Mouse (Mus musculus): ENCODE measurements around the gene Rbm5. TPM values are rescaled to one million over a fixed set of nuclear protein-coding genes. Genes with fewer than 3 reads are reported as not detected.

Rbm5 gene
- polyA plus RNA-seq, 1 experiment from 2014 or later: 292 TPM

- Histone ChIP-seq H3K27me3 (replicated peaks) (no peaks in the 10 kb centered on the region), H3K4me1 (no peaks in the 10 kb centered on the region), H3K27ac (no peak overlapping the region), H3K36me3 (replicated peaks) (peaks cover 86% of the 10 kb centered on the region), H3K4me3 (no peak overlapping the region), H3K4me2 (no peak overlapping the region), H3K9ac (no peak overlapping the region), H3K9me3 (no peaks in the 10 kb centered on the region)
- ATAC-seq (replicated peaks): no peak
- 94% methylated on average over 5 of the region's 5 CpGs for WGBS
Observed at GRCm38 (mm10) chr9:107750378-107750777, 20.4 kb downstream of the Rbm5 start.

- no peaks in the 10 kb centered on the region for H3K9me3 ChIP-seq
- no peak overlapping the region for H3K4me3 ChIP-seq
- ATAC-seq (replicated peaks): no peak
- H3K4me1 ChIP-seq: no peaks in the 10 kb centered on the region
- peaks cover 93% of the 10 kb centered on the region for H3K36me3 ChIP-seq (replicated peaks)
- WGBS: 89% methylated on average over 3 of the region's 3 CpGs
- H3K27ac ChIP-seq: no peak overlapping the region
- no peak overlapping the region for H3K9ac ChIP-seq
- no peaks in the 10 kb centered on the region for H3K27me3 ChIP-seq (replicated peaks)
- no peak overlapping the region for H3K4me2 ChIP-seq
Observed at GRCm38 (mm10) chr9:107748063-107748462, 22.7 kb downstream of the Rbm5 start.

- no peaks in the 10 kb centered on the region for H3K9me3 ChIP-seq
- WGBS: 86% methylated on average over 1 of the region's 1 CpGs
- no peak overlapping the region for H3K27ac ChIP-seq
- H3K4me3 ChIP-seq: no peak overlapping the region
- H3K9ac ChIP-seq: no peak overlapping the region
- peaks cover 95% of the 10 kb centered on the region for H3K36me3 ChIP-seq (replicated peaks)
- H3K4me2 ChIP-seq: no peak overlapping the region
- ATAC-seq (replicated peaks): no peak
- no peaks in the 10 kb centered on the region for H3K4me1 ChIP-seq
- no peaks in the 10 kb centered on the region for H3K27me3 ChIP-seq (replicated peaks)
Observed at GRCm38 (mm10) chr9:107747310-107747709, 23.5 kb downstream of the Rbm5 start.

GRCm38 (mm10) chr9:107746679-107747078, 24.1 kb downstream of the Rbm5 start:
- no peak overlapping the region for H3K9ac ChIP-seq
- H3K27me3 ChIP-seq (replicated peaks): no peaks in the 10 kb centered on the region
- no peak overlapping the region for H3K27ac ChIP-seq
- no peak overlapping the region for H3K4me2 ChIP-seq
- no peaks in the 10 kb centered on the region for H3K4me1 ChIP-seq
- H3K9me3 ChIP-seq: no peaks in the 10 kb centered on the region
- no peak for ATAC-seq (replicated peaks)
- WGBS: 90% methylated on average over 3 of the region's 3 CpGs
- peaks cover 95% of the 10 kb centered on the region for H3K36me3 ChIP-seq (replicated peaks)
- H3K4me3 ChIP-seq: no peak overlapping the region

GRCm38 (mm10) chr9:107744061-107744460, 26.7 kb downstream of the Rbm5 start:
- H3K9me3 ChIP-seq: no peaks in the 10 kb centered on the region
- 92% methylated on average over 6 of the region's 6 CpGs for WGBS
- no peak for ATAC-seq (replicated peaks)

GRCm38 (mm10) chr9:107738841-107739202, 32.0 kb downstream of the Rbm5 start:
- peak; percentile 31 for ATAC-seq (replicated peaks)
- Histone ChIP-seq H3K4me3 (no peak overlapping the region), H3K27ac (peak overlapping the region; percentile 45), H3K36me3 (replicated peaks) (peaks cover 51% of the 10 kb centered on the region), H3K9me3 (no peaks in the 10 kb centered on the region), H3K27me3 (replicated peaks) (no peaks in the 10 kb centered on the region), H3K4me1 (peaks cover 40% of the 10 kb centered on the region), H3K9ac (no peak overlapping the region), H3K4me2 (no peak overlapping the region)
- 51% methylated on average over 4 of the region's 4 CpGs for WGBS

More at GRCm38 (mm10) chr9:107744061-107744460, 26.7 kb downstream of the Rbm5 start:
- Histone ChIP-seq H3K4me1 (no peaks in the 10 kb centered on the region), H3K36me3 (replicated peaks) (peaks cover 96% of the 10 kb centered on the region), H3K9ac (no peak overlapping the region), H3K27ac (no peak overlapping the region), H3K4me3 (no peak overlapping the region), H3K27me3 (replicated peaks) (no peaks in the 10 kb centered on the region), H3K4me2 (no peak overlapping the region)

- H3K4me1 ChIP-seq: peaks cover 40% of the 10 kb centered on the region
- peak; percentile 58 for ATAC-seq (replicated peaks)
- no peak overlapping the region for H3K9ac ChIP-seq
- peak overlapping the region; percentile 91 for H3K27ac ChIP-seq
- H3K9me3 ChIP-seq: no peaks in the 10 kb centered on the region
- no peaks in the 10 kb centered on the region for H3K27me3 ChIP-seq (replicated peaks)
- peaks cover 45% of the 10 kb centered on the region for H3K36me3 ChIP-seq (replicated peaks)
- WGBS: 19% methylated on average over 7 of the region's 7 CpGs
- H3K4me2 ChIP-seq: no peak overlapping the region
- no peak overlapping the region for H3K4me3 ChIP-seq
Observed at GRCm38 (mm10) chr9:107738020-107738840, 32.6 kb downstream of the Rbm5 start.

GRCm38 (mm10) chr9:107736185-107736485, 34.7 kb downstream of the Rbm5 start:
- ATAC-seq (replicated peaks): peak; percentile 12; the same call in 1 of the 2 replicates
- Histone ChIP-seq H3K4me1 (peaks cover 46% of the 10 kb centered on the region), H3K4me3 (no peak overlapping the region; the same call in 1 of the 2 replicates)

GRCm38 (mm10) chr9:107735356-107736184, 35.2 kb downstream of the Rbm5 start:
- WGBS: 2% methylated on average over 17 of the region's 17 CpGs
- Histone ChIP-seq H3K9ac (peak overlapping the region; percentile 19), H3K4me1 (peaks cover 52% of the 10 kb centered on the region), H3K27ac (peak overlapping the region; percentile 91), H3K4me3 (peak overlapping the region; percentile 11), H3K27me3 (replicated peaks) (no peaks in the 10 kb centered on the region), H3K9me3 (no peaks in the 10 kb centered on the region), H3K36me3 (replicated peaks) (peaks cover 18% of the 10 kb centered on the region), H3K4me2 (peak overlapping the region; percentile 43)
- peak; percentile 71 for ATAC-seq (replicated peaks)

More at GRCm38 (mm10) chr9:107736185-107736485, 34.7 kb downstream of the Rbm5 start:
- Histone ChIP-seq H3K9me3 (no peaks in the 10 kb centered on the region), H3K4me2 (peak overlapping the region; percentile 43), H3K36me3 (replicated peaks) (peaks cover 24% of the 10 kb centered on the region), H3K27me3 (replicated peaks) (no peaks in the 10 kb centered on the region), H3K27ac (peak overlapping the region; percentile 91), H3K9ac (peak overlapping the region; percentile 19)
- under 1% methylated on average over 7 of the region's 7 CpGs for WGBS

- 12% methylated on average over 7 of the region's 7 CpGs for WGBS
- Histone ChIP-seq H3K4me2 (peak overlapping the region; percentile 43), H3K36me3 (replicated peaks) (peaks cover 8% of the 10 kb centered on the region), H3K27me3 (replicated peaks) (no peaks in the 10 kb centered on the region), H3K9me3 (no peaks in the 10 kb centered on the region), H3K4me3 (no peak overlapping the region), H3K27ac (peak overlapping the region; percentile 91), H3K4me1 (peaks cover 62% of the 10 kb centered on the region), H3K9ac (no peak overlapping the region)
- no peak for ATAC-seq (replicated peaks)
Observed at GRCm38 (mm10) chr9:107734567-107734971, 36.2 kb downstream of the Rbm5 start.

GRCm38 (mm10) chr9:107729709-107730108, 41.1 kb downstream of the Rbm5 start:
- Histone ChIP-seq H3K27ac (peak overlapping the region; percentile 91), H3K9ac (no peak overlapping the region), H3K36me3 (replicated peaks) (no peaks in the 10 kb centered on the region), H3K4me3 (no peak overlapping the region), H3K9me3 (no peaks in the 10 kb centered on the region), H3K27me3 (replicated peaks) (no peaks in the 10 kb centered on the region), H3K4me2 (peak overlapping the region; percentile 15), H3K4me1 (peaks cover 57% of the 10 kb centered on the region)
- ATAC-seq (replicated peaks): peak; percentile 35
- 4% methylated on average over 3 of the region's 3 CpGs for WGBS

GRCm38 (mm10) chr9:107728919-107729670, 41.7 kb downstream of the Rbm5 start:
- peak; percentile 22 for ATAC-seq (replicated peaks)
- Histone ChIP-seq H3K9ac (no peak overlapping the region), H3K4me3 (no peak overlapping the region), H3K27ac (peak overlapping the region; percentile 91), H3K4me1 (peaks cover 55% of the 10 kb centered on the region), H3K36me3 (replicated peaks) (no peaks in the 10 kb centered on the region), H3K27me3 (replicated peaks) (no peaks in the 10 kb centered on the region), H3K9me3 (no peaks in the 10 kb centered on the region), H3K4me2 (peak overlapping the region; percentile 15)
- WGBS: 59% methylated on average over 6 of the region's 6 CpGs

Data from midbrain, embryonic 15.5 days (tissue).